Mouse (Mus musculus) hindbrain, embryonic 14.5 days (tissue): ENCODE results near the gene Pvalb. TPM values are rescaled to one million over a fixed set of nuclear protein-coding genes. Genes with fewer than 3 reads are reported as not detected.

ENCODE experiments used
- ATAC-seq: fragments of 200-750 bp; cut with Nextera tagmentation; 2 replicates; pipeline ENCODE4 v1.8.0; 2017; ENCODE audit warnings: moderate number of reproducible peaks, mild to moderate bottlenecking, moderate TSS enrichment, moderate library complexity; ENCODE audit not compliant: low FRiP score
- DNase-seq: peaks from one replicate; pipeline ENCODE4 v3.0.0-alpha.2; 2015; ENCODE audit warnings: low spot score
- H3K27ac ChIP-seq: fragments of 300-500 bp; sonication (generic); 2 replicates; pipeline ENCODE4 v1.5.1; 2014; ENCODE audit warnings: mild to moderate bottlenecking, moderate library complexity
- H3K27me3 ChIP-seq: fragments of 300-500 bp; sonication (generic); 2 replicates; pipeline ENCODE4 v1.6.1; 2014; ENCODE audit warnings: mild to moderate bottlenecking, low read length, mixed read lengths; ENCODE audit not compliant: control insufficient read depth, insufficient read depth
- H3K36me3 ChIP-seq: fragments of 300-500 bp; sonication (generic); replicated peaks from 2 replicates; pipeline ENCODE4 v1.6.1; 2014; ENCODE audit not compliant: control insufficient read depth, insufficient read depth
- H3K4me1 ChIP-seq: fragments of 300-500 bp; sonication (generic); replicated peaks from 2 replicates; pipeline ENCODE4 v1.6.1; 2014; ENCODE audit warnings: antibody characterized with exemption, low read length, mixed read lengths; ENCODE audit not compliant: control insufficient read depth, insufficient read depth
- H3K4me2 ChIP-seq: fragments of 300-500 bp; sonication (generic); replicated peaks from 2 replicates; pipeline ENCODE4 v1.6.1; 2014; ENCODE audit warnings: mild to moderate bottlenecking, moderate library complexity
- H3K4me3 ChIP-seq: fragments of 300-500 bp; sonication (generic); replicated peaks from 2 replicates; pipeline ENCODE4 v1.5.1; 2014; ENCODE audit warnings: mild to moderate bottlenecking, low read length
- H3K9ac ChIP-seq: fragments of 300-500 bp; sonication (generic); 2 replicates; pipeline ENCODE4 v1.6.1; 2014
- H3K9me3 ChIP-seq: fragments of 300-500 bp; sonication (generic); 2 replicates; pipeline ENCODE4 v1.6.1; 2016; ENCODE audit warnings: low read length; ENCODE audit not compliant: control insufficient read depth
- WGBS: fragments of 180-500 bp; shearing (Covaris S2); extraction: QIAGEN DNeasy Blood & Tissue Kit; methylation state at CpG from one replicate; pipeline ENCODE4 v1.1.7; 2014; 5-methylcytosine and 5-hydroxymethylcytosine counted together
- polyA plus RNA-seq: library from polyadenylated mRNA; unstranded; fragments of >200 nt; fragmentation: Nextera tagmentation; extraction: Ambion mirVana; gene quantifications from 2 replicates; pipeline ENCODE4 v1.2.1, GENCODE M21; 2014

The Pvalb gene
- 6.8 and 8.7 TPM in 2 replicates for polyA plus RNA-seq

- Histone ChIP-seq H3K27ac (no peak within 1 kb of the TSS), H3K36me3 (no peaks in the 10 kb centered on the region), H3K9ac (no peak within 1 kb of the TSS), H3K4me2 (no peak within 1 kb of the TSS), H3K9me3 (0 out of 2 replicates have a peak, but pooled peaks cover 6% of the 10 kb centered on the region), H3K27me3 (peaks cover 17% of the 10 kb centered on the region), H3K4me1 (0 out of 2 replicates have a peak, but pooled peaks cover 7% of the 10 kb centered on the region), H3K4me3 (no peak within 1 kb of the TSS)
- WGBS, result 86% methylated on average over 7 of the region's 7 CpGs
- no peak for ATAC-seq
- no peak for DNase-seq
Observed at GRCm38 (mm10) chr15:78206312-78206711, at the start of gene Pvalb. Gene Pvalb (minus strand): TSS chr15:78206400.

- Histone ChIP-seq H3K9me3 (no peaks in the 10 kb centered on the region), H3K4me2 (0 out of 2 replicates have a peak overlapping the region, but pooled peaks have one; percentile 17), H3K27me3 (no peaks in the 10 kb centered on the region), H3K4me3 (no peak overlapping the region), H3K27ac (no peak overlapping the region), H3K9ac (no peak overlapping the region), H3K4me1 (no peaks in the 10 kb centered on the region), H3K36me3 (no peaks in the 10 kb centered on the region)
- 19% methylated on average over 20 of the region's 20 CpGs for WGBS
- DNase-seq, result peak; percentile 78
- no peak for ATAC-seq
Observed at GRCm38 (mm10) chr15:78254751-78255150, 48.6 kb upstream of the Pvalb start.

GRCm38 (mm10) chr15:78248410-78248809 is 42.2 kb upstream of the Pvalb start:
- no peaks in the 10 kb centered on the region for H3K9me3 ChIP-seq
- DNase-seq (no peak), ATAC-seq (no peak)
- 89% methylated on average over 3 of the region's 3 CpGs for WGBS
- no peak overlapping the region for H3K4me3 ChIP-seq
- no peak overlapping the region for H3K4me2 ChIP-seq
- H3K27me3 ChIP-seq, result no peaks in the 10 kb centered on the region
- H3K27ac ChIP-seq, result no peak overlapping the region
- H3K4me1 ChIP-seq, result no peaks in the 10 kb centered on the region
- no peak overlapping the region for H3K9ac ChIP-seq
- H3K36me3 ChIP-seq, result no peaks in the 10 kb centered on the region

- H3K9me3 ChIP-seq, result no peaks in the 10 kb centered on the region
- H3K27ac ChIP-seq, result no peak overlapping the region
- no peak overlapping the region for H3K4me3 ChIP-seq
- H3K36me3 ChIP-seq, result no peaks in the 10 kb centered on the region
- no peak overlapping the region for H3K4me2 ChIP-seq
- H3K27me3 ChIP-seq, result no peaks in the 10 kb centered on the region
- H3K9ac ChIP-seq, result no peak overlapping the region
- no peak for DNase-seq
- WGBS, result 67% methylated on average over 2 of the region's 2 CpGs
- no peaks in the 10 kb centered on the region for H3K4me1 ChIP-seq
- ATAC-seq, result no peak
Observed at GRCm38 (mm10) chr15:78247659-78248058, 41.5 kb upstream of the Pvalb start.

GRCm38 (mm10) chr15:78246143-78247116 is 40.2 kb upstream of the Pvalb start:
- Histone ChIP-seq H3K4me3 (no peak overlapping the region), H3K4me1 (no peaks in the 10 kb centered on the region), H3K9me3 (no peaks in the 10 kb centered on the region), H3K27me3 (no peaks in the 10 kb centered on the region), H3K4me2 (no peak overlapping the region), H3K36me3 (no peaks in the 10 kb centered on the region), H3K27ac (no peak overlapping the region), H3K9ac (no peak overlapping the region)
- no peak for DNase-seq
- no peak for ATAC-seq
- WGBS, result 83% methylated on average over 18 of the region's 18 CpGs

- Histone ChIP-seq H3K9me3 (no peaks in the 10 kb centered on the region), H3K4me3 (no peak within 1 kb of the TSS), H3K4me1 (no peaks in the 10 kb centered on the region), H3K27me3 (0 out of 2 replicates have a peak, but pooled peaks cover 3% of the 10 kb centered on the region), H3K4me2 (no peak within 1 kb of the TSS), H3K36me3 (no peaks in the 10 kb centered on the region), H3K27ac (no peak within 1 kb of the TSS), H3K9ac (no peak within 1 kb of the TSS)
- 83% methylated on average over 7 of the region's 7 CpGs for whole genome bisulfite sequencing
- DNase-seq (no peak), ATAC-seq (no peak)
Observed at GRCm38 (mm10) chr15:78244695-78245492, 38.7 kb upstream of the Pvalb start, which contains the start of gene Ncf4. Gene Ncf4 (plus strand): TSS chr15:78244801.

GRCm38 (mm10) chr15:78243774-78244173 is 37.6 kb upstream of the Pvalb start:
- Histone ChIP-seq H3K9me3 (no peaks in the 10 kb centered on the region), H3K27me3 (0 out of 2 replicates have a peak, but pooled peaks cover 3% of the 10 kb centered on the region), H3K27ac (no peak overlapping the region), H3K4me2 (no peak overlapping the region), H3K36me3 (no peaks in the 10 kb centered on the region), H3K4me1 (no peaks in the 10 kb centered on the region), H3K4me3 (no peak overlapping the region), H3K9ac (no peak overlapping the region)
- 69% methylated on average over 6 of the region's 6 CpGs for WGBS
- ATAC-seq (no peak), DNase-seq (no peak)

- H3K4me2 ChIP-seq, result no peak overlapping the region
- no peak overlapping the region for H3K27ac ChIP-seq
- 82% methylated on average over 8 of the region's 8 CpGs for WGBS
- H3K9me3 ChIP-seq, result no peaks in the 10 kb centered on the region
- H3K9ac ChIP-seq, result no peak overlapping the region
- no peaks in the 10 kb centered on the region for H3K4me1 ChIP-seq
- ATAC-seq, result no peak
- no peak for DNase-seq
- 0 out of 2 replicates have a peak, but pooled peaks cover 3% of the 10 kb centered on the region for H3K27me3 ChIP-seq
- H3K4me3 ChIP-seq, result no peak overlapping the region
- no peaks in the 10 kb centered on the region for H3K36me3 ChIP-seq
Observed at GRCm38 (mm10) chr15:78243061-78243460, 36.9 kb upstream of the Pvalb start.

- Histone ChIP-seq H3K36me3 (no peaks in the 10 kb centered on the region), H3K4me2 (no peak overlapping the region), H3K27me3 (0 out of 2 replicates have a peak, but pooled peaks cover 3% of the 10 kb centered on the region), H3K9me3 (no peaks in the 10 kb centered on the region), H3K27ac (no peak overlapping the region), H3K4me3 (no peak overlapping the region), H3K4me1 (no peaks in the 10 kb centered on the region), H3K9ac (no peak overlapping the region)
- DNase-seq (no peak), ATAC-seq (no peak)
- WGBS, result 58% methylated on average over 11 of the region's 11 CpGs
Observed at GRCm38 (mm10) chr15:78241335-78241734, 35.1 kb upstream of the Pvalb start.
